Mouse (Mus musculus) brain, embryonic 14.5 days (tissue): Measurements from ENCODE around the gene Rgs12.

Experiments
- CTCF ChIP-seq: fragments of 200-500 bp; IDR thresholded peaks from 2 replicates; pipeline ENCODE4 v1.5.1; 2012; ENCODE audit warnings: inconsistent platforms, mild to moderate bottlenecking, moderate library complexity, borderline replicate concordance; ENCODE audit not compliant: insufficient read depth, insufficient read length; ENCODE audit errors: extremely low read depth
- POLR2A ChIP-seq: fragments of 200-500 bp; IDR thresholded peaks from 2 replicates; pipeline ENCODE4 v1.6.1; 2012; ENCODE audit warnings: mild to moderate bottlenecking, inconsistent platforms, borderline replicate concordance; ENCODE audit not compliant: poor library complexity, insufficient read depth, insufficient read length, severe bottlenecking; ENCODE audit errors: extremely low read depth

GRCm38 (mm10) chr5:34907910-34908725 lies 41.1 kb upstream of the Rgs12 start, which contains the start of gene Msantd1:
- TF ChIP-seq POLR2A, result no peak
- TF ChIP-seq CTCF, result no peak
